Mouse (Mus musculus): ENCODE measurements around the gene Mrc2. TPM values are rescaled to one million over a fixed set of nuclear protein-coding genes. Genes with fewer than 3 reads are reported as not detected.
A peak's percentile ranks its signal among the peaks of the same experiment; 100 is the strongest.

Mrc2 gene
- polyA plus RNA-seq, 1 experiment from 2014 or later, result 3.4 TPM

DNA sequence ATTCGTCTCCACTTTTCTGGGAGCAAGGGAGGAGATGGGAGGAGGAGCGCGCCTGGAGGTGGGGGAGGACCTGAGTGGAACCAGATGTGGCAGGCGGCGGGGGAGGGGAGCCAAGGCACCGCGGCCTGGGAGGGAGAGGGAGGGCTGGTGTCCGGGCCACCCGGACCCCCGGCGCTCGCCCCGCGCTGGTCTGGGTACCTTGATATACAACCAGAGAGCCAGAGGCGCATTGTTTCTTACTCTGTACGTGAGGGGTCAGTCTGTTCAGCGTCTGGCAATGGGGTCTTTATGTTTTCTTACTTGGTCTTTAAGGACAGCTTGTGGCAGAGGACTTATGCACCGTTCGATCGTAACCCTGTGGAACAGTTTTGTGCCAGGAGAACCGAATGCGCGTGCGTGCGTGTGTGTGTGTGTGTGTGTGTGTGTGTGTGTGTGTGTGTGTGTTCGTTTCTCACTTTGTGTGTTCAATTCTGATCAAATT lies 698 bp downstream of the Mrc2 start:
- H3K9ac ChIP-seq, result peak overlapping the region; percentile 54
- no peak for ATAC-seq (ENCODE audit: low FRiP score)
- peak; percentile 49 for DNase-seq (ENCODE audit: low spot score)
- WGBS, result under 1% methylated on average over 23 of the region's 26 CpGs
- H3K27ac ChIP-seq, result no peak overlapping the region
- H3K27me3 ChIP-seq (ENCODE audit: control insufficient read depth, insufficient read depth, low read length), result peaks cover 21% of the 10 kb centered on the region
- peak overlapping the region; percentile 47 for H3K4me3 ChIP-seq (replicated peaks; ENCODE audit: low read length)
- H3K36me3 ChIP-seq (replicated peaks; ENCODE audit: control insufficient read depth, insufficient read depth), result no peaks in the 10 kb centered on the region
- peak overlapping the region; percentile 99 for H3K4me2 ChIP-seq (replicated peaks)
- peaks cover 25% of the 10 kb centered on the region; the same call in 1 of the 2 replicates for H3K4me1 ChIP-seq (replicated peaks; ENCODE audit: control insufficient read depth, insufficient read depth, low read length)
- no peaks in the 10 kb centered on the region for H3K9me3 ChIP-seq (ENCODE audit: control insufficient read depth, low read length)

GRCm38 (mm10) chr11:105293901-105294494 lies 1.6 kb downstream of the Mrc2 start:
- Histone ChIP-seq H3K9me3 (ENCODE audit: control insufficient read depth, low read length) (no peaks in the 10 kb centered on the region), H3K27me3 (ENCODE audit: control insufficient read depth, insufficient read depth, low read length) (peaks cover 21% of the 10 kb centered on the region), H3K4me3 (replicated peaks; ENCODE audit: low read length) (peak overlapping the region; percentile 47), H3K27ac (no peak overlapping the region), H3K4me1 (replicated peaks; ENCODE audit: control insufficient read depth, insufficient read depth, low read length) (peaks cover 25% of the 10 kb centered on the region; the same call in 1 of the 2 replicates), H3K9ac (no peak overlapping the region), H3K4me2 (replicated peaks) (peak overlapping the region; percentile 99), H3K36me3 (replicated peaks; ENCODE audit: control insufficient read depth, insufficient read depth) (no peaks in the 10 kb centered on the region)
- WGBS, result 6% methylated on average over 9 of the region's 9 CpGs
- 0 out of 2 replicates have a peak, but pooled peaks have one; percentile 22 for ATAC-seq (ENCODE audit: low FRiP score)
- DNase-seq (ENCODE audit: low spot score), result no peak

GRCm38 (mm10) chr11:105296084-105296483 lies 3.6 kb downstream of the Mrc2 start:
- Histone ChIP-seq H3K36me3 (replicated peaks; ENCODE audit: control insufficient read depth, insufficient read depth) (no peaks in the 10 kb centered on the region), H3K27ac (no peak overlapping the region), H3K9me3 (ENCODE audit: control insufficient read depth, low read length) (no peaks in the 10 kb centered on the region), H3K4me3 (replicated peaks; ENCODE audit: low read length) (no peak overlapping the region), H3K27me3 (ENCODE audit: control insufficient read depth, insufficient read depth, low read length) (peaks cover 17% of the 10 kb centered on the region), H3K4me2 (replicated peaks) (no peak overlapping the region), H3K4me1 (replicated peaks; ENCODE audit: control insufficient read depth, insufficient read depth, low read length) (peaks cover 22% of the 10 kb centered on the region; the same call in 1 of the 2 replicates), H3K9ac (no peak overlapping the region)
- WGBS, result 91% methylated on average over 10 of the region's 10 CpGs
- ATAC-seq (ENCODE audit: low FRiP score) (no peak), DNase-seq (ENCODE audit: low spot score) (no peak)

DNA sequence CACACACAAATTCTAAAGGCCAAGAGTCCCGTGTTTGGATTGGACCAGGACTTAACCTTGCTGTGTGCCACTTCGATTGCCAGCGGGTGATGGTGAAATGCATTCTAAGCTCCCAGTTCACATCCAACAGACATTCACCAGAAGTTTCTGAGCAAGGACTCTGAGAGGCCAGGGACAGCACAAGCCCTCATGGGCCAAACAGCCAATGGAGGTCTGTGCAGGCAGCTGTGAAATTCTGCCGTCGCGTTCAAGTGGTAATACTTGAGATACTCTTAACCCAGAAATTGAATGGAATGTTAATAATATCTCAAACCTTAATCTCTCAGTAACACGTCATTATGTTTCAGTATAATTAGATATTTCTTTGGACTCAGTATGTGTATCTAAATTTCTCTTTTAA lies 17.8 kb downstream of the Mrc2 start:
- DNase-seq (ENCODE audit: low spot score) (no peak), ATAC-seq (ENCODE audit: low FRiP score) (no peak)
- H3K4me2 ChIP-seq (replicated peaks), result no peak overlapping the region

GRCm38 (mm10) chr11:105311291-105311975 lies 19.0 kb downstream of the Mrc2 start:
- Histone ChIP-seq H3K27me3 (ENCODE audit: control insufficient read depth, insufficient read depth, low read length) (no peaks in the 10 kb centered on the region), H3K9ac (no peak overlapping the region), H3K27ac (no peak overlapping the region), H3K4me2 (replicated peaks) (no peak overlapping the region), H3K4me3 (replicated peaks; ENCODE audit: low read length) (no peak overlapping the region), H3K36me3 (replicated peaks; ENCODE audit: control insufficient read depth, insufficient read depth) (no peaks in the 10 kb centered on the region), H3K4me1 (replicated peaks; ENCODE audit: control insufficient read depth, insufficient read depth, low read length) (peaks cover 25% of the 10 kb centered on the region), H3K9me3 (ENCODE audit: control insufficient read depth, low read length) (no peaks in the 10 kb centered on the region)
- ATAC-seq (ENCODE audit: low FRiP score) (no peak), DNase-seq (ENCODE audit: low spot score) (no peak)
- WGBS, result 70% methylated on average over 24 of the region's 24 CpGs

More for the DNA sequence above, 17.8 kb downstream of the Mrc2 start:
- no peak overlapping the region for H3K27ac ChIP-seq
- no peak overlapping the region for H3K4me3 ChIP-seq (replicated peaks; ENCODE audit: low read length)
- 91% methylated on average over 7 of the region's 7 CpGs for WGBS
- no peak overlapping the region for H3K9ac ChIP-seq
- H3K27me3 ChIP-seq (ENCODE audit: control insufficient read depth, insufficient read depth, low read length), result no peaks in the 10 kb centered on the region
- H3K4me1 ChIP-seq (replicated peaks; ENCODE audit: control insufficient read depth, insufficient read depth, low read length), result peaks cover 25% of the 10 kb centered on the region
- no peaks in the 10 kb centered on the region for H3K36me3 ChIP-seq (replicated peaks; ENCODE audit: control insufficient read depth, insufficient read depth)
- H3K9me3 ChIP-seq (ENCODE audit: control insufficient read depth, low read length), result no peaks in the 10 kb centered on the region

DNA sequence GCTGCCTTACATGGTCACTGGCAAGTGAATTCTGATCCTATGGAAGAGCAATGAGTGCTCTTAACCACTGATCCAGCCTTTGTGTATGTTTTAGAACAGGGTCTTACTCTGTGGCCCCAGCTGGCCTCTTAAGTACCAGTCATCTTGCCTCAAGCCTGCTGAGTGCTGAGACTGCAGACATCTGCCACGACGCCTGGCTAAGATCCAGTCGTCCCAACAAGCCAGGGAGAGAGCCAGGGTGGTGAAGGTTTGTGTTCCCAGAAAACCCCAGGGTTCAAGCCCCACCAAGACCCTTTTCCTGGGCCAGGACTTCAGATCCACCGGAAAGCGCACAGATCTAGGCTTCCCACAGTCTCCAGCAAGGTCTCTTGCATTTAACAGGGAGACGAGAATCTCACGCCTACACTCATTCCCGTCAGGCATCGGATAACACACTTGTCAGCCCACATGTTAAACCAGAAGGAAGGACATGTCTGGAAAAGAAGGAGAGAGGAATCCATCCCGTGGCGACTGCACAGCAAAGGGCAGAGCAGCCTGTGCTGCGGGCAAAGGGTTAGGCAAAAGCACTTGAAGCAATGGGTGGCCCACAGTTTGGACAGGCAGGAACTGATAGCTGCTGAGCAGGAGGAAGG lies 20.0 kb downstream of the Mrc2 start:
- H3K9me3 ChIP-seq (ENCODE audit: control insufficient read depth, low read length), result no peaks in the 10 kb centered on the region
- H3K4me3 ChIP-seq (replicated peaks; ENCODE audit: low read length), result no peak overlapping the region
- no peak overlapping the region; the same call in 1 of the 2 replicates for H3K27ac ChIP-seq
- 60% methylated on average over 12 of the region's 12 CpGs for WGBS
- no peaks in the 10 kb centered on the region for H3K36me3 ChIP-seq (replicated peaks; ENCODE audit: control insufficient read depth, insufficient read depth)
- no peak; the same call in 1 of the 2 replicates for ATAC-seq (ENCODE audit: low FRiP score)
- H3K4me2 ChIP-seq (replicated peaks), result no peak overlapping the region
- H3K27me3 ChIP-seq (ENCODE audit: control insufficient read depth, insufficient read depth, low read length), result no peaks in the 10 kb centered on the region
- DNase-seq (ENCODE audit: low spot score), result no peak
- no peak overlapping the region for H3K9ac ChIP-seq
- H3K4me1 ChIP-seq (replicated peaks; ENCODE audit: control insufficient read depth, insufficient read depth, low read length), result peaks cover 25% of the 10 kb centered on the region

DNA sequence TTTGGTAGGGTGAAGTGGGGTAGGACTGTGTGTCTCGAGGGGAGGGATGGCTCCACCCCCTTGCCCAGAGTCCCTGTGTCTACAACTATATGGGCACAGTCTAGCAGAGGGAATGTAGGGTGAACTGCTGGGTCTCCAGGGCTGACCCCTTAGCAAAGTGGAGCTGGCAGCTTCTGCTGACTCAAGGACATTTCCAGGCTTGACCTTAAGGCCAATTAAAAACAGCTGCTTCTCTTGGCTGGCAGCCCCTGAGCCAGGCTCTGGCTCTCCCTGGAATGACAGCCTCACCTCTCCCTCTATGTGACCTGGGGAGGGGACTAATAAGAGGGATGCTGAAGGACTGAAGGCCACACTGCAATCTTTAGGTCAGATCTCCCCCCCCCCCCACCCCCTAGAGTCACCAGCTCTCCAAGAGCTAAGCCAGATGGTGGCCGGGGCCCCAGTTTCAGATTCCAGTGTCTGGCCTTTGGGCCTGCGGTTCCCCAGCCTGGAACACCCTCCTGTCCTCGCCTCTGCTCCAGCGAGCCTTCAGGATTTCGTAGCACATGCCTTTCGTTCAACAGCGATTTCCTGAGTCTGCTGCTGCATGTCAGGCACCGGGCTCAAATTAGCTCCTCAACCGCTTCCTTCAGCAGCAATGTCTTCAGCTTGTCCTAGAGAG lies 20.7 kb downstream of the Mrc2 start:
- Histone ChIP-seq H3K4me2 (replicated peaks) (no peak overlapping the region), H3K27ac (peak overlapping the region; percentile 18; the same call in 1 of the 2 replicates), H3K36me3 (replicated peaks; ENCODE audit: control insufficient read depth, insufficient read depth) (no peaks in the 10 kb centered on the region), H3K4me1 (replicated peaks; ENCODE audit: control insufficient read depth, insufficient read depth, low read length) (peaks cover 25% of the 10 kb centered on the region), H3K4me3 (replicated peaks; ENCODE audit: low read length) (no peak overlapping the region), H3K9me3 (ENCODE audit: control insufficient read depth, low read length) (no peaks in the 10 kb centered on the region), H3K27me3 (ENCODE audit: control insufficient read depth, insufficient read depth, low read length) (no peaks in the 10 kb centered on the region), H3K9ac (no peak overlapping the region)
- no peak for ATAC-seq (ENCODE audit: low FRiP score)
- WGBS, result 37% methylated on average over 10 of the region's 10 CpGs
- no peak for DNase-seq (ENCODE audit: low spot score)

DNA sequence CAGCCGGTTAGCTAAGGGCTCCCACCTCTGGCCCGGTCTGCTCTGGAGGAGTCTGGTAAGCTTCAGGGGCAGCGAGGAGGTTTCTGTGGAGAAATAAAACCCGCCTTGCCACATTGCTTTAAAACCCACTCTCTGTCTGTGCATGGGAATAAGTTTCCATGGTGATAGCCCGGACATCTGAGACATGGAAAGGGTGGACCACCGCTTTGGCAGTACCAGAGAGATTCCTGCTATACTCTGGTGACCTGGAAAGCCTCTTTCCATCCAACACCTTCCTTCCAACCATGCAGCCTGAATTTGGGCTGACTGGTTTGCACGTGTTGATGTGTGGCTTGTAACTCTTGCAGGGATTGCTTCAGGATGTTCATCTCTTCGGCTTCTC lies 21.2 kb downstream of the Mrc2 start:
- no peak for ATAC-seq (ENCODE audit: low FRiP score)
- no peak overlapping the region for H3K4me3 ChIP-seq (replicated peaks; ENCODE audit: low read length)
- H3K9ac ChIP-seq, result no peak overlapping the region
- H3K27ac ChIP-seq, result peak overlapping the region; percentile 18; the same call in 1 of the 2 replicates
- WGBS, result 26% methylated on average over 8 of the region's 8 CpGs
- no peak overlapping the region for H3K4me2 ChIP-seq (replicated peaks)
- H3K27me3 ChIP-seq (ENCODE audit: control insufficient read depth, insufficient read depth, low read length), result no peaks in the 10 kb centered on the region
- H3K4me1 ChIP-seq (replicated peaks; ENCODE audit: control insufficient read depth, insufficient read depth, low read length), result peaks cover 25% of the 10 kb centered on the region
- no peaks in the 10 kb centered on the region for H3K9me3 ChIP-seq (ENCODE audit: control insufficient read depth, low read length)
- H3K36me3 ChIP-seq (replicated peaks; ENCODE audit: control insufficient read depth, insufficient read depth), result no peaks in the 10 kb centered on the region
- no peak for DNase-seq (ENCODE audit: low spot score)

- no peaks in the 10 kb centered on the region for H3K36me3 ChIP-seq (replicated peaks; ENCODE audit: control insufficient read depth, insufficient read depth)
- DNase-seq (ENCODE audit: low spot score), result no peak
- peaks cover 25% of the 10 kb centered on the region for H3K4me1 ChIP-seq (replicated peaks; ENCODE audit: control insufficient read depth, insufficient read depth, low read length)
- H3K27me3 ChIP-seq (ENCODE audit: control insufficient read depth, insufficient read depth, low read length), result no peaks in the 10 kb centered on the region
- no peak overlapping the region for H3K9ac ChIP-seq
- H3K27ac ChIP-seq, result no peak overlapping the region
- H3K4me3 ChIP-seq (replicated peaks; ENCODE audit: low read length), result no peak overlapping the region
- ATAC-seq (ENCODE audit: low FRiP score), result no peak
- H3K4me2 ChIP-seq (replicated peaks), result no peak overlapping the region
- H3K9me3 ChIP-seq (ENCODE audit: control insufficient read depth, low read length), result no peaks in the 10 kb centered on the region
- 47% methylated on average over 8 of the region's 8 CpGs for WGBS
These were observed 22.9 kb downstream of the Mrc2 start for GRCm38 (mm10) chr11:105315296-105315695.

Data from hindbrain, embryonic 14.5 days (tissue).